Mouse (Mus musculus) monocyte, adult 2 months (primary cell): Measurements from ENCODE around the gene Dnajb14.
"Not testable (repeated sequence)": the region's sequence is repeated elsewhere in the genome, so short reads cannot be mapped to it uniquely, and the experiment has no call there.

Experiments
- DNase-seq, 2 experiments: peaks; one replicate each; pipeline ENCODE4 v3.0.0; 2022; ENCODE audit warnings: low spot score in 2 of 2, low read depth in 1 of 2

The Dnajb14 gene

GRCm38 (mm10) chr3:137917694-137918171, 50.3 kb downstream of the Dnajb14 start:
- DNase-seq: no peak

GRCm38 (mm10) chr3:137918172-137918931, 50.9 kb downstream of the Dnajb14 start, which contains the start of gene Lamtor3:
TSS of gene Lamtor3 (plus strand) at chr3:137918506.
- DNase-seq: peak; percentile 63 to 79

GRCm38 (mm10) chr3:137918932-137919311, 51.4 kb downstream of the Dnajb14 start:
- no peak for DNase-seq

GRCm38 (mm10) chr3:137919398-137919797, 51.9 kb downstream of the Dnajb14 start:
- no peak for DNase-seq

DNA sequence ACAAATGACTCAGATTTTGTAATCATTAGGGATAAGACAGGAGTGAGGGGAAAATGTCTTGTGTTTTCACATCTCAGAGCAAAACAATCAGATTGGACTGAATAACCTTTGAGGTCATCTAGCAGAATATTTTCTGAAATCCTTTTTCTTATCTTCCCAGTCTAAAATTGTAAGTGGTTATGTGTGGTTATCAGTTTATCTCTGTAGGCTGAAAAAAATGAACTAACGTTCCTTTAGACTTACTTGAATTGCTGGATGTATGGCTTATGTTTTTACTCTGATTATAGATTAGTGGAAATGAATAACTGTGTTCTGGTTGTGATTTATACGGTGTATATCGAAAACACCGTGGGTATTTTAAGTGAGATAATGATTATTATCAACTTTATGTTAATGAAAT, 53.1 kb downstream of the Dnajb14 start:
- DNase-seq: no peak

GRCm38 (mm10) chr3:137927010-137927409, 59.5 kb downstream of the Dnajb14 start:
- DNase-seq: no peak

GRCm38 (mm10) chr3:137929940-137930339, 62.5 kb downstream of the Dnajb14 start:
- no peak for DNase-seq

DNA sequence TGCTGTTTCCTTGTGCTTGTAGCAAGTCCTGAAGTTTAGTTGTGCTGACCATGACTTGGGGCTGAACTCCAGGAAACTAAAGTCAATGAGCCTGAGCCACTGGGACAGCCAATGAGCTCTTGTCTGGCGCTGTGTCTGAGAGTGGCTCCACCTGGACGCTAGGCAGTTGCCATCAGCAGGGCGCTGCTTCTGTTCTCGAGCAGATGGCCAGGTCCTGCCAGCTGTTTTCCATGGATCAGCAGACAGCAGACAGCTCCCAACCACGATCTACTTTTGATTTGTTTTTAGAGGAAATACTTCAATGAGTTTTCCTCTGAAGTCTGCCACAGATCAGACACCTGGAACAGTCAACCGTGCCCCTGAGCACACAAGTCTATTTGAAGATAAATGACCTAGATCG, 65.3 kb downstream of the Dnajb14 start:
- DNase-seq: no peak

GRCm38 (mm10) chr3:137933986-137934385, 66.5 kb downstream of the Dnajb14 start:
- no peak for DNase-seq

DNA sequence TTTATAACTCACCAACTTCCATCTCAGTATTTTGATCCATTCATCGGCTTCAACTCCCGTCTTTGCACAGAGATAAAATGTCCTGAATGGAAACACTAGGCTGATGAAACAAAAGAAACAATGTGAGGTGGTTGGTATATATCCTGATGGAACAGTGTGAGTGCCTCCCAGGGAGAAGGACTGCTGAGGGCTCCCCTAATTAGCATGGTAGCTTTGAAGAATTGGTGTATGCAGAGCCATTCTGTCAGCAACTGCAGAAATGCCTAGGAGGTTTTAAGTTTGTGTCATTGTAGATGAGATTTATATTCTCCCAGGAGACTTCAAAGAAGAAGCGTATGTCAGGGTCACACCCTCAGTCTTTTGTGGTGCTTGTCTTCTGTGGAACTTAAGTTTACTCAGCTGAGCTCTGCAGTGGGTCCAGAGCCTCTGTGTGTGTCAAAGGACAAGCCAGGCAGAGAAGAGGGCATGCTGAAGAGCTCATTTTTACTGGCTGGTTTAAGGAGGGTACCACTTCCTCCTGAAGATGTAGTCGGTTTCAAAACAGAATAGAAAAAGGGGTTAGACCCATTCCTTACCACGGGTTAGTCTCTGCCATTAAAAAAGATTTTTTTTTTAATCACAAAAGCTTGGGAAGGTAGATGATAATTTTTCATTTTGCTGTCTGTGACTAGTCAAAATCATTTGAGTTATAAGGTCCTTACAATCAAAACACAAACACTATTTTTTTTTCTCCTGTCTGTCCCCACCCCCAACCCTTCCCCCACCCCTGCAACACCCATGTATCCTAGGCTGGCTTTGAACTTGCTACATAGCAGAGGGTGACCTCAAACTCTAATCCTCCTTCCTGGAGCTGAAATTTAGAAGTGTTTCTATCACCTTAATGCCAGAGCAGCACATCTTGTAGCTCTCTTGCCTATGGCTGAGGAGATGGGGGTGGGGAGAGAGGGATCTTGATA, 68.4 kb downstream of the Dnajb14 start:
- DNase-seq: no peak

- no peak for DNase-seq
Measured at GRCm38 (mm10) chr3:137936541-137936940, 69.1 kb downstream of the Dnajb14 start.

- DNase-seq: no peak
Measured at GRCm38 (mm10) chr3:137938608-137939007, 71.1 kb downstream of the Dnajb14 start.

- DNase-seq: no peak
Measured at GRCm38 (mm10) chr3:137940757-137941156, 73.3 kb downstream of the Dnajb14 start.

- DNase-seq: no peak
Measured at GRCm38 (mm10) chr3:137941555-137941954, 74.1 kb downstream of the Dnajb14 start.

DNA sequence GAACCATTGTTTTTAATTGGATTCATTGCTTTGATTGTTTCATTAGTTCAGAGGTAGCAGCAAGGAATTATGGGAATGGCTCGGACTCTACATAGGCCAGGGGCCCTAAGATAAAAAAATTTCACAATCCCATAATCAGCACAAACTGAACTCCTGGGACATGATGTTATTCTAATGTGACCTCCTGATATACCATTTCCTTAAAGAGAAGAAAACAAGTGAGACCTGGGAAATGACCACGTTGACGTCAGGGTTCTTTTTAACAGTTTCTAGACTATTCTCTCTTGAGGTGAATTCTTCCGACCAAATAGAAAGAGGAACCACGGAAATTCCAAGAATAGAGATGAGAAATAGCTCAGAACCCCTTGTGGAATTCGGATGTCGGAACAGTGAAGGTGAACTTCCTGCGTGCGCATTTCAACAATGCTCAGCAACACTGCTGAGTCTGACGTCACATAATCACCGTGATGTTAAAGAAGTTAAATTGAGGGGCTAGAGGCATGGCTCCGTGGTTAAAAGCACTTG, 74.7 kb downstream of the Dnajb14 start:
- DNase-seq: no peak

GRCm38 (mm10) chr3:137943737-137944154, 76.3 kb downstream of the Dnajb14 start:
- DNase-seq: no peak

DNA sequence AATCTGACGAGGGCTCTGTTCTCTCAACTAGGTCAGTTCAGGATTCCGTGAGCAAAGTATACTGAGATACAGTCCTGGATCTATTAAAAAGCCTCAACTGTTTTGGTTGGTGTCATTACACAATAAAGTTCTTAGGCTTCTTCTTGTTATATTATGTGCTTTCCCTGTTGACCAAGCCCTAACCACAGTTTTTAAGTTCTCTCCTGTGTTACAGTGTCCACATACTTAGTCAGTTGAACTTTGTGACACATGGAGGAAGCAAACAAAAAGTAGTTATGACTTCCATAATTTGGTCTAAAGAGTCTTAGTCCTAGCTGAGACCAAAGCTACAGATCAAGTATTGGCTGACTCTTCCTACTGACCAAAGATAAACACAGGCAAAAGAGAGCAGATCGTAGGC, 79.4 kb downstream of the Dnajb14 start:
- DNase-seq: no peak

- DNase-seq: peak in 1 of 2 experiments; percentile 14
Measured at GRCm38 (mm10) chr3:137947525-137947924, 80.0 kb downstream of the Dnajb14 start.

- DNase-seq: no peak
Measured at GRCm38 (mm10) chr3:137950191-137950885, 82.9 kb downstream of the Dnajb14 start.

DNA sequence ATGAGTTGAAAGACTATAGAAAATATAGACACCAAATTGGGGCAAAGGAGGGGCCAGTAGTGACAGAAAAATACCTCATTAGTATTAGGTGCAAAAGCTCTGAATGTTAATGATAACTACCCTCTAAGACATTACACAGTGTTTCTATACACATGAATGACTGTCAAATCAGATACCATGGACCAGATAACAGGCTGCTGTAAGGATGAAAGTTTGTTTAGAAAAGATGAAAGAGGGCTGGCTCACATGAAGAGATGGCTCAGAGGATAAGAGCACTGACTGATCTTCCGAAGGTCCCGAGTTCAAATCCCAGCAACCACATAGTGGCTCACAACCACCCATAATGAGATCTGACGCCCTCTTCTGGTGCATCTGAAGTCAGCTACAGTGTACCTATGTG, 83.8 kb downstream of the Dnajb14 start:
- DNase-seq: not testable (repeated sequence)

DNA sequence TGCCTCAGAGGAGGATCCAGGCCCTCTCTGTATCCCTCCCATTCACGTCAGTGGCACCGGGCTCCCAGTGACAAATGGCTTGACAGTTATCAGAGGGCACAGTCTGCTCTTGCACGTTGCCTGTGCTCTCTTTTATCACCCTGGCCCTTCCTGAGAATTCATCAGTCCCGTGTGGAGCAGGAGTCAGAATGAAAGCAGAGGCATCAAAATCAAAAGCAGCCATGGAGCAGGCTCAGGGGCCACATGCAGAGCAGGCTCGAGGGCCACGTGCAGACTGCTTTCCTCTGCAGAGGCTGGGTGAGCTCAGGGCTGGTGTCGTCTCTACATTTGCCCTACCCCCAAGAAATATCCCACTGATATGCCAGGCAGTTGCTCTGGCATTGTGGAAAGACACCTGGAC, 84.3 kb downstream of the Dnajb14 start:
- no peak for DNase-seq
